Mouse (Mus musculus) megakaryocyte, embryonic 14.5 days (primary cell): ENCODE data around the gene Actr8. TPM values are rescaled to one million over a fixed set of nuclear protein-coding genes. Genes with fewer than 3 reads are reported as not detected.

Experiments
- H3K27me3 ChIP-seq: replicated peaks from 2 replicates; pipeline ENCODE3; 2012; ENCODE audit warnings: inconsistent platforms
- H3K36me3 ChIP-seq: replicated peaks from 2 replicates; pipeline ENCODE3; 2012; ENCODE audit warnings: low read length, inconsistent platforms, mixed read lengths
- H3K4me1 ChIP-seq: 2 replicates; pipeline ENCODE4 v1.6.1; 2012; ENCODE audit warnings: inconsistent platforms
- H3K4me3 ChIP-seq: replicated peaks from 2 replicates; pipeline ENCODE3; 2012; ENCODE audit warnings: moderate library complexity, mild to moderate bottlenecking, inconsistent platforms
- H3K9me3 ChIP-seq: 2 replicates; pipeline ENCODE4 v1.6.1; 2012; ENCODE audit warnings: inconsistent platforms
- FLI1 ChIP-seq: IDR thresholded peaks from 2 replicates; pipeline ENCODE4 v1.6.1; 2012; ENCODE audit warnings: low read length, inconsistent platforms, mixed read lengths
- GATA1 ChIP-seq: IDR thresholded peaks from 3 replicates; pipeline ENCODE4 v1.6.1; 2012; ENCODE audit warnings: mixed read lengths, low read length, inconsistent platforms, borderline replicate concordance
- polyA plus RNA-seq: library from polyadenylated mRNA; stranded (reverse); fragments of >175 nt; gene quantifications from 2 replicates; pipeline ENCODE4 v1.2.3, GENCODE M21; 2012; ENCODE audit warnings: low replicate concordance; ENCODE audit not compliant: insufficient read depth

Actr8 gene
- 0.81 and 18.7 TPM in 2 replicates for polyA plus RNA-seq

DNA sequence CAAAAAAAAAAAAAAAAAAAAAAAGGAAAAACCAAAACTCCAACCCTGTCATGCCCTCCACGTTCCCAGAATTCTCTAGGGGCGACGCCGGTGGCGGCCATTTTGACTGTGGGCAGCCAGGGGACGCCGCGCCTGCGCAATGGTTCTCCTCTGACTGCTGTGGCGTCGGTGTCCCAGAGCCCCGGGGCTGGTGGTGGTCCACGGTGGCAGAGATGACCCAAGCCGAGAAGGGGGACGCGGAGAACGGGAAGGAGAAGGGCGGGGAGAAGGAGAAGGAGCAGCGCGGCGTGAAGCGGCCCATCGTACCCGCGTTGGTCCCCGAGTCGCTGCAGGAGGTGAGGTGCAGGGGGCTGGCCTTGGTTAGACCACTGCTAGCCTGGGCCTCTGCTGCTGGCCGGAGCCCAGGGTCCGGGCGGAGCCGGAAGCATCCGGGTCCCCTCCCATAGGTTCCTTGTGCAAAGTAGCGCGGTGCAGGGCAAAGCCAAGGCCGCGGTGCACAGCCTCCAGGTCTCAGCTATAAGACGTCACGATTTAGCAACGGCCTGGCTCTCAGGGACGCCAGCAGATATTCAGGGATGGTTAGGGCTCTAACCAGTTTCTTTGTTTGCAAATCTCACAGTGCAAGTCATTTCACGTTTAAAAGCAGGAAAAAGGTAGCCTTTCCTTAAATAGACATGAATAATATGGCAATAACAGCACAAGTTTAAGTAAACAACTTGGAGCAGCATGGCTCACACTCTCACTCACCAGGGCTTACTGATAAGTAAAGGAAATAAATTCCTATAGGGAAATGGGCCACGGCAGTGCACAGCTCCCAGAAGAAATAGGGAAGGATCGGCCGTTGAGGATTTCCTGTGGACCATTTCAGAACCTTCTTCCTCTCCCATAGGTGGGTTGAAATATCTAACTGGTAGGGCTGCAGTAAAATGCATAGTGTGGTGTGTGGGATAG lies at the start of gene Actr8:
Gene Actr8 (plus strand): TSS at position 84 of the 951 bp plus-strand sequence.
- peak within 1 kb of the TSS; percentile 97 for H3K4me3 ChIP-seq
- H3K27me3 ChIP-seq: no peaks in the 10 kb centered on the region
- peaks cover 74% of the 10 kb centered on the region for H3K36me3 ChIP-seq
- H3K4me1 ChIP-seq: peaks cover 32% of the 10 kb centered on the region
- peaks cover 4% of the 10 kb centered on the region for H3K9me3 ChIP-seq
- TF ChIP-seq FLI1 (no peak), GATA1 (no peak)

DNA sequence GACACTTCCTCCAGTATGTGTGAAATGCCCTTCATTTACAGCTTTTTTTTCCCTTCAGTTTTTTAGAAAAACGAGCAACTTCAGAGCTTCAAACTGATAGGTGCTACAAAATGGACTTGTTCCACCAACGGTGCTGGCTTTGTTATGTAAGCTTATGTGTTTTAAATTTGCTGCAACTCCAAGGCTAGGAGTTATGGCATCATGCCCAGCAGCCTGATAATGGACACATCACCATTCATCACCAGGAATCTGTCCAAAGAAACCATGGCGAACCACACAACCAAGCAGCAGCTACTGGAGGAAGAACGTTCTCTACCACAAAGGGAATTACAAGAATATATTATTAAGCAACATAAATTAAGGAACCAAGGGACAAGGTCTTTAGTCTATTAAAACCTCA lies 49.2 kb upstream of the Actr8 start:
- no peaks in the 10 kb centered on the region for H3K27me3 ChIP-seq
- TF ChIP-seq FLI1 (no peak), GATA1 (no peak)
- no peak overlapping the region for H3K4me3 ChIP-seq
- no peaks in the 10 kb centered on the region for H3K36me3 ChIP-seq
- peaks cover 10% of the 10 kb centered on the region for H3K9me3 ChIP-seq
- H3K4me1 ChIP-seq: no peaks in the 10 kb centered on the region

DNA sequence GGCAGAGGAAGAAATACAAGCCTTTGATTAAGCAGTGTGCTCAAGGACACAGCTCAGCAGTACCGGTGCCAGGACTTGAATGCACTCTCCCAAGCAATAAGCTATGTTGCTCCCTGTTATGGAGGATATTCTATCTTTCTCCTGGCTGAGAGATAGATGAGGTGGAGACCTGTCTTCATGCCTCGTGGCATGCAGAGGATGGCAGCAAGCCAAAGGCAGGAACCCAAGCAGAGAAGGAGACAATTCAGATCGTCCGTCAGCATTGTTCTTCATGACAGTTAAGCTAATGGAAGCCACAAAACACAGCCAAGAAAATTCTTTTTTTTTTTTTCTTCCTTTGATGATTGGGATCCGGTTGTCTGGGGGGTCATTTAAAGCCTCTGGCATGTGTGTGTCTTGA lies 42.6 kb upstream of the Actr8 start:
- H3K27me3 ChIP-seq: peaks cover 13% of the 10 kb centered on the region
- no peak overlapping the region for H3K4me3 ChIP-seq

DNA sequence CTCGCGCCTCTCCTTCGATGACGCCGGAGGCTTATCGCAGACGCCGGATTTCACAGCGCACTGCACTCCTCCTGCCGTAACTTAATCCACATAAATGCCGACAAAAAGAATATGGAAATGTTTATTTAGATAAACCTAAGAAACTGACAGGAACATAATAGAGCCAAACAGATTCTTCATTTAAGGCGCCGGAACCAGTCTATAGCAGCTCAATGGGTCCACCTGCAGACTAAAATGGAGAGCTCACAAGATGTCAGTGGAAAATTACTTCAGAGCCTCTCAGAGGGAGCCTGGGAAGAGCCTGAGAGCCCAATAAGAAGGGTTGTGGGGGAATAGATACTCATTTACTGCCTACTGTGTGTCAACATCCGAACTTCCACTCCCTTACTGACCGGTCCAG lies 40.7 kb upstream of the Actr8 start:
- TF ChIP-seq GATA1: no peak
- no peak for TF ChIP-seq FLI1
- Histone ChIP-seq H3K4me1 (no peaks in the 10 kb centered on the region; the same call in 1 of the 2 replicates), H3K27me3 (peaks cover 13% of the 10 kb centered on the region), H3K9me3 (peaks cover 6% of the 10 kb centered on the region), H3K4me3 (no peak overlapping the region), H3K36me3 (no peaks in the 10 kb centered on the region)

More for the DNA sequence above, 42.6 kb upstream of the Actr8 start:
- TF ChIP-seq GATA1 (no peak), FLI1 (no peak)
- Histone ChIP-seq H3K36me3 (no peaks in the 10 kb centered on the region), H3K9me3 (peaks cover 6% of the 10 kb centered on the region), H3K4me1 (no peaks in the 10 kb centered on the region; the same call in 1 of the 2 replicates)

DNA sequence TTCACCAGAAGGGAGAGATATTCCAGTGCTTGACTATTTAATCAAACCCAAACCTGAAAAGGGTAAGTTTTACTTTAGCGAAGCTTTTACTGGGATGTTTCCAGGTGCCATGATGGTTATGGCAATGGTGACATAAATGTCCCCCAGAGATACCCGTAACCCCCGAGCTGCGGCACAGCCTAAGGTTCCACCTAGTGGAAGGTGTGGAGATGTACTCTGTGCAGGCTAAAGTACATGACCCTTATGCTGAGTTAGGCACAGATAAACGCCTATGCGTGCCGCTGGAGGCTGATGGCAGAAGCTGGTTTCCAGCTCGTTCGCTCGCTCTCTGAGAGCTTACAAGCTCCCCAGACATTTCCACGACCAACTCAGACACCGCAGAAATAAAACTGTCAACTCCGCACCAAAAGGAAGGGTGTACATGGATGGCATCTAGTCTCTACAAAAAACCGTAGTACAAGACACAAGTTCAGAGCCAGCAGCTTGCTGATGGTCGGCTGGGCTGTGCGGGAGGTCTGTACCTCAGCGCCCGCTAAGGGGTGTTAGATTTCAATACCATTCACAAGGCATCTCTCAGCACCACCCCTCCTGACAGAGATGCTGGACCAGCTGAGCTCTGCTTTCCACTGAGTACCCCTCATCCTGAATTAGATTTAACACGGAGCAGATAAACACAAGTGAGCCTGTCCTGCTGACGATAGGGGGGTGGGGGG lies 38.4 kb upstream of the Actr8 start:
- TF ChIP-seq GATA1 (no peak), FLI1 (no peak)
- Histone ChIP-seq H3K4me1 (no peaks in the 10 kb centered on the region; the same call in 1 of the 2 replicates), H3K27me3 (peaks cover 13% of the 10 kb centered on the region), H3K4me3 (no peak overlapping the region), H3K36me3 (no peaks in the 10 kb centered on the region), H3K9me3 (no peaks in the 10 kb centered on the region)

DNA sequence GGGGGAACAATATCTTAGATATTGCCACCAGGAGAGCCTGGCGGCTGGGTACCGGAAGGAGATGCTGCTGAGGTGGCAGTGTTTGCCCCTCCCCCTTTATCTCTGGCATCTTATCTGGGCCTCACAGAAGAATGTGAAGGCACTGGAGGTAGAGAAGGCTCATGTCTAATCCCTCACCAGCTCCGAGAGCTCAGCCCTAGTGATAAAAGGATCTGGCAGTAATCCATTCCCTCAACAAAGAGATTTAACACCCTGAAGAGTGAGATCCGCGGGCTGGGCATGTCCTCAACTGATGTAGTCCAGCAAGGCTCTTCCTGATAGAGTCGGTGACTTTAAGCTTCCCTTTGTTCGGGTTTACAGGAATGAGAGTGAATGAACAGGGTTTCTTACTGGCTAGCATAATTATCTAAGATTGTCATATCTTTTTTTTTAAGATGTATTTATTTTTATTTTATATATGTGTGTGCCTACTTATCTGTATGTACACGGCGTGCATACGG lies 37.8 kb upstream of the Actr8 start:
- TF ChIP-seq FLI1 (no peak), GATA1 (no peak)
- Histone ChIP-seq H3K36me3 (no peaks in the 10 kb centered on the region), H3K9me3 (no peaks in the 10 kb centered on the region), H3K27me3 (peaks cover 12% of the 10 kb centered on the region), H3K4me1 (no peaks in the 10 kb centered on the region; the same call in 1 of the 2 replicates), H3K4me3 (no peak overlapping the region)

DNA sequence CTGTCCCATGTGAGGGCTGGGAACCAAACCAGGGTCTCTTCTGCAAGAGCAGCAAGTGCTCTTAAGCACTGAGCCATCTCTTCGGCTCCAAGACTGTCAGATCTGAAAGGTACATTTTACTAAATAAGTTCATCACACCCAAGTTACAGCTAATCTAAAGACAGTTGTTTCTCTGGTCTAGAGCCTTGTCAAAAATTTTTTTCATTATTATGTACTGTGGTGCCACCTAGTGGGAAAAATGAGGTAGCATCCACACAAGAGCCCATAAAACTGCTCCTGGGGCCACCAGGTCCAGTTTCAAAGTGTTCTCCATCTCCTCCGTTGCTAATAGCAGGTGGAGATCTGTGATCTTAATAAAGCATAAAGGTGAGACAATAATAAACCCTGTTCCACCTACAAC lies 37.3 kb upstream of the Actr8 start:
- Histone ChIP-seq H3K36me3 (no peaks in the 10 kb centered on the region), H3K4me1 (no peaks in the 10 kb centered on the region; the same call in 1 of the 2 replicates), H3K4me3 (no peak overlapping the region), H3K9me3 (no peaks in the 10 kb centered on the region), H3K27me3 (peaks cover 9% of the 10 kb centered on the region)
- no peak for TF ChIP-seq GATA1
- no peak for TF ChIP-seq FLI1

DNA sequence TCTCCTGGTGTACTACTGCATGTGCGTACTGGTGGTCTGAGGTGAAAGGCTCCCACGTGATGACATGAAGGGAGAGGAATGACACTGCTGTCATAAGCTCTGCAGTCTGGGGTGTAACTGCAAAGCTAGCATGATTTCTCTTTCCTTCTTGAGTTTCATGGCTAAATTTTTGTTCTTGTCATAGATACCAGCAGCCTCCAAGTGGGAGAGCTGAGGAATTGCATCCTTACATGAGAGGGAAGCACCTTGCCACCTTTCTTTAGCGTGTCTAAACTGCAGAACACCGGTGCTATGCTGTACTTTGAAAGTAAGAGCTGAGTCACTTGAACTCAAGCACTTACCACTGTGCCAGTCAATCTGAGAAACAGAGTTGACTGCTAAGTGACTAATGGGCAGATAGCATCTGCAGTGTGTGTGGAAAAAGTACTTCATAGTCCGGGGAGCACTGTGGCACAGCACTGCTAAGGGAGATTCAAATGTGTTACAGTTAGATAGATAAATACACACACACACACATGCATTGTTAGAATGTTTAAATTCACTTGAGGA lies 31.3 kb upstream of the Actr8 start:
- Histone ChIP-seq H3K4me1 (peaks cover 12% of the 10 kb centered on the region), H3K36me3 (no peaks in the 10 kb centered on the region), H3K9me3 (peaks cover 10% of the 10 kb centered on the region), H3K27me3 (peaks cover 7% of the 10 kb centered on the region), H3K4me3 (no peak overlapping the region)
- TF ChIP-seq FLI1 (no peak), GATA1 (no peak)

DNA sequence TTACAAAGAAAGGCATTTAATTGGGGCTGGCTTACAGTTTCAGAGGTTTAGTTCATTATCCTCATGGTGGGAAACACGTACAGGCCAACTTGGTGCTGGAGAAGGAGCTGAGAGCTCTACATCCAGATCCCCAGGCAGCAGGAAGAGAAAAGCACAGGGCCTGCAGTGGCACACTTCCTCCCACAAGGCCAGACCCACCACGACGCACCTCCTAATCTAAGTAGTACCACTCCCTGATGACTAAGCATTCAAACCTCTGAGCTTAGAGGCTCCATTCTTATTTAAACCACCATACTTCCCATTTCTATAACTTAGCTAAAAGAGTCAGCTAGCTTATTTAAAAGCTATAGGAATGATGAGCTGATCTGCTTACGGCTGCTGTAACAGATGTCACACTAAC lies 27.3 kb upstream of the Actr8 start:
- H3K4me3 ChIP-seq: no peak overlapping the region
- TF ChIP-seq GATA1 (no peak), FLI1 (no peak)
- H3K4me1 ChIP-seq: peaks cover 12% of the 10 kb centered on the region
- H3K9me3 ChIP-seq: peaks cover 17% of the 10 kb centered on the region
- H3K27me3 ChIP-seq: peaks cover 7% of the 10 kb centered on the region
- no peaks in the 10 kb centered on the region for H3K36me3 ChIP-seq

DNA sequence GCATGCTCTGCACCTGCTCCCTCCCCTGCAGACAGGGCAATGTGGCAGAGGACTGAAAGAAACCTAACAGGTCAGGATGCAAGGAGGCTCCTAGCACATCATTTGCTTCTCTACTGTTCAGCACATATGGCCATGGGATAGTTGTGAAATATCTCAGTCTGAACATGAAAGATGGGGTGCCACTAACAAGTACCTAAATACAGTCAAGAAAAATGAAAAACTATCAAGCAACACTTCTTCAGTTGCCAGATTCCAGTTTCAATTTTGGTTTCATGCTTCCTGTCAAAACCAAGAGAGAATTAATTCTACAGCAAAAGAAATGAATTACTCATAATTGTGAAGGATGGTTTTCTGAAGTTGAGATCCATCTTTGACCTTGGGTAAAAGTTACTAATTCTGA lies 20.7 kb upstream of the Actr8 start:
- Histone ChIP-seq H3K4me1 (peaks cover 6% of the 10 kb centered on the region; the same call in 1 of the 2 replicates), H3K27me3 (peaks cover 2% of the 10 kb centered on the region), H3K4me3 (peak overlapping the region; percentile 28), H3K36me3 (no peaks in the 10 kb centered on the region), H3K9me3 (peaks cover 18% of the 10 kb centered on the region)
- no peak for TF ChIP-seq GATA1
- TF ChIP-seq FLI1: no peak
